Mouse (Mus musculus) embryo, embryonic 10.5 days (tissue): ENCODE data around the gene Hist1h2ak.

ENCODE experiments used
- DNase-seq: peaks from one replicate; pipeline ENCODE4 v3.0.0-alpha.2; 2015; ENCODE audit warnings: low spot score

The Hist1h2ak gene

GRCm38 (mm10) chr13:21755707-21756106, 2.1 kb upstream of the Hist1h2ak start:
- peak; percentile 33 for DNase-seq

DNA sequence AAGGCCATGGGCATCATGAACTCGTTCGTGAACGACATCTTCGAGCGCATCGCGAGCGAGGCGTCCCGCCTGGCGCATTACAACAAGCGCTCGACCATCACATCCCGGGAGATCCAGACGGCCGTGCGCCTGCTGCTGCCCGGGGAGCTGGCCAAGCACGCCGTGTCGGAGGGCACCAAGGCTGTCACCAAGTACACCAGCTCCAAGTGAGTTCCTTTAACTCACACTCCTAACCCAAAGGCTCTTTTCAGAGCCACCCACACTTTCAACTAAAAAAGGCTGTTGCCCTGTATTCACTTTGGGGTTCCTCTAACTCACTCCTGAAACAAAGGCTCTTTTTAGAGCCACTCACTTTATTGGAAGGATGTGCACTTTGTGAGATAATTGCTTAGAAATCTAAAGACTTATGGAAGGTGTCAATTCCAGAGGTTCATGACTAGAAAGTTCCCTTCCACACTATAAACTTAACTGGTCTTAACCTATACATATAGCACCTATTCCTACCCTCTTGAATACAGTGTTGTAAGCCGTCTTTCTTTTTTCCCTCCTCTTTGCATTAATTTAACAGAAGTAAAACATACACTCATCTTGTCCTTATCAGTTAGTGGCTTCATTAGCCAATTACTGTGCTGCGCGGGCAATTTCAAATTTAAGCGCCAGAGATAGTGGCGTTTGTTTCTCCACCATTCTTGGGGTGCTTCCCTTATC, 821 bp upstream of the Hist1h2ak start:
- DNase-seq, result peak; percentile 77

DNA sequence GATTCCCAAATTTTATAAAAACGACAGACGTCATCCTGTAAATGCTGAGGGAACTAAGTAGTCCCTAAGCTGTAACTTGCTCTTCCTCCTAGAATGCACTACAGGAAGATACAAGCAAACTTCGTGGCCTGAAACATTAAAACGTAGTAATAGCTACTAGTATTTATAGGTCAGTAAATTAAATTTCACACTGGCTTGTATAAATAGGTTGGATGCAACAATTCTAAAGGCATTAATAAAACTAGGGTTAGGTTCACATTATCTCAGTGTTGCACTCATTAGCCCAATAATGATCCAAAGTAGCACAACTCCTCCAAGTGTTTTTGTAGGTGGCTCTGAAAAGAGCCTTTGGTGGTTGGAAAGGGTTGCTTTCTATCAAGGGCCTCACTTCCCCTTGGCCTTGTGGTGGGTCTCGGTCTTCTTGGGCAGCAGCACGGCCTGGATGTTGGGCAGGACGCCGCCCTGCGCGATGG, 540 bp downstream of the Hist1h2ak start:
- peak; percentile 75 for DNase-seq

DNA sequence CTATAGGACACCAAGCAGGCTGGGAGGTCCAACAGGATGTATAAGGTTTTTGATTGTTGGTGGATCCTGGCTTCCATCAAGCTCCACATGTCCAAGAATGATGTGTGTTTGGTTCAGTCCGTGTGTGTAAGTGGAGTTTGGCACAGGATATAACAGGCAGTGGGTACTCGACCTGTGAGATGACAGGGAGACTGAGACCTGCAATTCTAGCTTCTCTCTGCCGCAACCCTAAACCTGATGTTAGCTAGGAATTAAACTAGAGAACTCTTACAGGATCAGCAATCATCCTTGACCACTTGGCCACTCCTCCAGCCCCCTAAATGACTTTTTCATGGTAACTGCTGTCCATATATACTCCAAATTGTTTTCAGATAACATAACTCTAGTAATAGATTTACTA, 1.3 kb downstream of the Hist1h2ak start:
- DNase-seq, result peak; percentile 59

- peak; percentile 40 for DNase-seq
Measured at GRCm38 (mm10) chr13:21751827-21752226, 1.8 kb downstream of the Hist1h2ak start.

GRCm38 (mm10) chr13:21751417-21751816, 2.2 kb downstream of the Hist1h2ak start:
- peak; percentile 18 for DNase-seq

DNA sequence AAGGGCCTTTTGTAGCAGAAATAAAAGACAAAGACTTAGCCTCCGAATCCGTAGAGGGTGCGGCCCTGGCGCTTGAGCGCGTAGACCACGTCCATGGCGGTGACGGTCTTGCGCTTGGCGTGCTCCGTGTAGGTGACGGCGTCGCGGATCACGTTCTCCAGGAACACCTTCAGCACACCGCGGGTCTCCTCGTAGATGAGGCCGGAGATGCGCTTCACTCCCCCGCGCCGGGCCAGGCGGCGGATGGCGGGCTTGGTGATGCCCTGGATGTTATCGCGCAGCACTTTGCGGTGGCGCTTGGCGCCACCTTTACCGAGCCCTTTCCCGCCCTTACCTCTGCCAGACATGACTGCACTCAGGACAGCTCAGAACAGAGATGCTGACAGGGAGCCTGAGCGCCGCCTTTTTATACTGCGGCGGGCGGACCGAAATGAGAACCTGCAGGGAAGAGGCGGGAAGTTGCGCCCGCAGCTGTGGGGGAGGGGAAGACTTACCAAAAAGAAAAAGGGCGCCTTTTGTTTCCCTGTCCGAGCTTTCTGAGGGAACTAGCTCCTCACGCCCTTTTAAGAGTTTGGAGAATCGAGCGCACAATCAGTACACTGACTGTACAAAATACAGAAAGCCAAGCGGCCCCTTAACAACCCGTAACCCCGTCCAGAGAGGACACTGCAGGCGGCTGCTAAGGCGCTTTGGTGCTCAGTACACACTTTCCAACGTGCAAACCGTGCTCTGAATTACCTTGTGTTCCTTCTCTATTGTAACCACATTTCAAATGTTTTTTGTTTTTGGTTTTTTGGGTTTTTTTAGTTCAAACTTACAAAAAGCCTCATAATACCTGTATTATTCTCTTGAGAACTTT, 3.2 kb downstream of the Hist1h2ak start, which contains the start of gene Hist1h4k:
TSS of gene Hist1h4k (minus strand) at position 347 of the 859 bp plus-strand sequence.
- DNase-seq, result peak; percentile 97

- DNase-seq, result peak; percentile 76
Measured at GRCm38 (mm10) chr13:21749387-21750158, 4.1 kb downstream of the Hist1h2ak start.

DNA sequence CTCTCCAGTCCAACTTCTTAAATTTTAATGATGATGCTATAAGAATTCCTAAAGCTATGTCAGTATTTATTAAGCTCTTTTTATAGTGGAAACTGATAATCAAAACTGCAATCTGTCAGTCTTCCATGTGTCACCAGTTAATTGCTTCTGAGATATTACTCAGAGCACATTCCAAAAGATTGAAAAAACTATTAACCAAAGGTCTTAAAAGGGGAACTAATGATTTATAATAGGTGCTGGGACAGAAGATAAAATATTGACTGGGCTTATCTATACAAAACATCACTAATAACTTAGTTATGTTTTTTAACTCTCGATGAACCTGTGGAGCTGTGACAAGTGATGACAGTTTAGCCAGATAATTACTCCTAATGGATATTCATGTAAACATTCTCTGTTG, 8.6 kb downstream of the Hist1h2ak start:
- DNase-seq, result no peak

GRCm38 (mm10) chr13:21734906-21735767, 18.5 kb downstream of the Hist1h2ak start, which contains the start of gene Hist1h4j:
Hist1h4j (plus strand) TSS chr13:21735064.
- peak; percentile 96 for DNase-seq

GRCm38 (mm10) chr13:21734010-21734905, 19.4 kb downstream of the Hist1h2ak start:
- peak; percentile 97 for DNase-seq

- peak; percentile 62 for DNase-seq
Measured at GRCm38 (mm10) chr13:21733466-21733865, 20.2 kb downstream of the Hist1h2ak start.

DNA sequence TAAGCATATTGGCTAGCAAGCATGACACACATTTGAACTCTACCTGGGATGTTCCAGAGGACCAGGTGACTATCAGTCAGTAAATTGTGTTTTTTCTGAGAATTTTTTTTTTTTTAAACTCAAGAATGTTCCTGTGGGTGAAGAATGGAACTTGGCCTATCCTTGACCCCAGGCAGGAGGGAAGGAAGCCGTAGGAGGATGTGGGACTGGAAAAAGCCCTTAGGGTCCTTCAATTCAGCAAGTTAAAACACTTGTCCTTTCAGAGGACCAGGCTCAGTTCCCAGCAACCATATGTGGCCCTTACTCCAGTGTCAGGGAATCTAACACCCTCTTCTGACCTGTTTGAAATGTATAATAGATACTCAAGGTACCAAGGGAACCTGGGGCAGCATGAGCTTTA, 24.1 kb downstream of the Hist1h2ak start:
- DNase-seq, result no peak

- DNase-seq, result peak; percentile 79
Measured at GRCm38 (mm10) chr13:21727948-21728572, 25.6 kb downstream of the Hist1h2ak start.

- peak; percentile 64 for DNase-seq
Measured at GRCm38 (mm10) chr13:21722993-21723836, 30.4 kb downstream of the Hist1h2ak start.

GRCm38 (mm10) chr13:21722373-21722925, 31.2 kb downstream of the Hist1h2ak start:
- peak; percentile 76 for DNase-seq

DNA sequence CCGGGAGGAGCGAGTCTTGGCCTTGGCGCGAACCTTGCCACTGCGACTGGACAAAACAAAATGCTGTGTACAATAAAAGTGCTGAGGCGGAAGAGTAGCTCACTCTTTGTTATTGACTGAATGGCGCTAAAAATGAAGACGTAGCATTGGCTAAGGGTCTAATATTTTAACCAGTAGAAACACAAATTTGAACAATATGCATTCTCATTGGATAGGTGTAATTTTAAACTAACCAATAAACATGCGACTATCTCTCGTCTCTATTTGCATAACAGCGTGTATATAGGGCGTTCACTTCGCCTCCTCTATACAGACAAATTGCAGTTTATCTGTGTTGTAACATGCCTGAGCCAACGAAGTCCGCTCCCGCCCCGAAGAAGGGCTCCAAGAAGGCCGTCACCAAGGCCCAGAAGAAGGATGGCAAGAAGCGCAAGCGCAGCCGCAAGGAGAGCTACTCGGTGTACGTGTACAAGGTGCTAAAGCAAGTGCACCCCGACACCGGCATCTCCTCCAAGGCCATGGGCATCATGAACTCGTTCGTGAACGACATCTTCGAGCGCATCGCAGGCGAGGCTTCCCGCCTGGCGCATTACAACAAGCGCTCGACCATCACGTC, 31.8 kb downstream of the Hist1h2ak start, which contains the start of gene Hist1h2bm:
TSS of gene Hist1h2bm (plus strand) at position 288 of the 616 bp plus-strand sequence.
- DNase-seq, result peak; percentile 96
